34 mouse cellular contexts compared by ENCODE assay signal in the genomic region with DNA sequence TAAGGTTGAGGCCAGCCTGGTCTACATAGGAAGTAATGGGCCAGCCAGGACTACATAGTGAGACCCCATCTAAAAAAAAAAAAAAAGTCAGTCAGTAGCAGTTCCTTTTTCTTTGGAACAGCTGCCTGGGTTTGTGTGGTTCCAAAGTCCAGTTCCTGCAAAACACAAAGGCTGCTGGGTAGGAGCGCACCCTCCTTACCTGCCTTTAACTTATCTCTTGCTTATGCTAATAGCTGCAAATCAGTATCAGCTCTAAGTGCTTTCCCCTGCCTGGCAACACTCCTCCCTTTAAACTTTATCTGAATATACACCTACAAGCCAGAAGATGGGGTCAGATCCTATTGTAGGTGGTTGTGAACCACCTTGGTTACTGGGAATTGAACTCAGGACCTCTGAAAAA. TPM values are rescaled to one million over a fixed set of nuclear protein-coding genes. Genes with fewer than 3 reads are reported as not detected.
A peak's percentile ranks its signal among the peaks of the same experiment; 100 is the strongest.
DNase-seq lines count a peak whose midpoint lies in the region; ATAC-seq and TF ChIP-seq lines count a peak whose summit lies in the region.
"Had no signal": no experiment of that assay in that cellular context is flagged by ENCODE, and none has a peak within 500 bp of the region (broad histone marks: within the 10 kb centered on the region; RNA-seq: fewer than 3 reads in every experiment).

No protein-coding gene starts in this region.

- H3K9me3 ChIP-seq in liver, embryonic 11.5 days (ENCODE audit: control insufficient read depth, low read length), result no peaks in the 10 kb centered on the region
- no peaks in the 10 kb centered on the region for H3K9me3 ChIP-seq in stomach, embryonic 14.5 days (ENCODE audit: control insufficient read depth, low read depth, low read length)
- no peaks in the 10 kb centered on the region for H3K9me3 ChIP-seq in heart, embryonic 12.5 days (replicated peaks)
- H3K9me3 ChIP-seq: forebrain, embryonic 10.5 days; limb, embryonic 15.5 days had no signal

- no peak for ATAC-seq in liver, embryonic 11.5 days (replicated peaks; ENCODE audit: low FRiP score)
- peak; percentile 57; the same call in 1 of the 2 replicates for ATAC-seq in stomach, embryonic 14.5 days (ENCODE audit: insufficient number of reproducible peaks, insufficient read depth, low FRiP score, low read depth)
- no peak for ATAC-seq in heart, embryonic 12.5 days (ENCODE audit: insufficient number of reproducible peaks, low FRiP score)
- ATAC-seq: CD4-positive, CD25-positive, alpha-beta regulatory T cell, adult 4 months; forebrain, embryonic 16.5 days; hindbrain, postnatal 0 days had no signal

- no peak overlapping the region for H3K9ac ChIP-seq in liver, adult 2 months (ENCODE audit: low read depth, low read length)
- no peak overlapping the region for H3K9ac ChIP-seq in liver, embryonic 11.5 days (ENCODE audit: low read depth, low read length)
- no peak overlapping the region for H3K9ac ChIP-seq in stomach, embryonic 14.5 days (replicated peaks; ENCODE audit: low read depth, low read length)
- H3K9ac ChIP-seq in heart, embryonic 12.5 days, result no peak overlapping the region
- H3K9ac ChIP-seq: limb, embryonic 15.5 days had no signal

- peaks cover 16% of the 10 kb centered on the region; the same call in 1 of the 2 replicates for H3K79me2 ChIP-seq in liver, adult 2 months (ENCODE audit: control insufficient read depth, insufficient read depth, low read length)

- peak; percentile 76 for DNase-seq in liver, adult 2 months (ENCODE audit: extremely low read depth, low read depth, low spot score)
- DNase-seq in liver, embryonic 11.5 days (ENCODE audit: low spot score), result no peak
- peak; percentile 32 for DNase-seq in ZHBTc4 (ENCODE audit: low read depth, low spot score)
- DNase-seq in adrenal gland, postnatal 36 days, result no peak
- DNase-seq in adrenal gland, adult (ENCODE audit: inconsistent age in 2 of 2, low spot score in 1 of 2), result no peak
- DNase-seq: adrenal gland, adult 8-10 months; cerebellum, adult 2 months; cerebellum, postnatal 36 days; gastrocnemius, postnatal 14 days; heart, adult 11 months; heart, postnatal 10 days; kidney, adult 18-20 months; kidney, postnatal 10 days; left cerebral cortex, postnatal 4 days; lung, adult 18-20 months; lung, postnatal 14 days; right cerebral cortex, adult 18-20 months; right cerebral cortex, postnatal 4 days; thymus, postnatal 25 days had no signal

- peak overlapping the region; percentile 21 for H3K27ac ChIP-seq in liver, adult 2 months (replicated peaks; ENCODE audit: insufficient read depth, low read depth, low read length)
- no peak overlapping the region for H3K27ac ChIP-seq in liver, embryonic 11.5 days (ENCODE audit: low read depth, low read length)
- H3K27ac ChIP-seq in stomach, embryonic 14.5 days (ENCODE audit: low read length), result no peak overlapping the region
- H3K27ac ChIP-seq in heart, embryonic 12.5 days (ENCODE audit: poor library complexity, severe bottlenecking), result no peak overlapping the region
- H3K27ac ChIP-seq: forebrain, embryonic 10.5 days; hindbrain, postnatal 0 days; limb, embryonic 15.5 days had no signal

- H3K27me3 ChIP-seq in liver, adult 2 months (ENCODE audit: control insufficient read depth, insufficient read depth, low read length), result no peaks in the 10 kb centered on the region
- H3K27me3 ChIP-seq in liver, embryonic 11.5 days (replicated peaks; ENCODE audit: control insufficient read depth, insufficient read depth, low read length), result no peaks in the 10 kb centered on the region
- no peaks in the 10 kb centered on the region for H3K27me3 ChIP-seq in stomach, embryonic 14.5 days (ENCODE audit: control insufficient read depth, insufficient read depth, low read length)
- H3K27me3 ChIP-seq in heart, embryonic 12.5 days (replicated peaks), result no peaks in the 10 kb centered on the region
- H3K27me3 ChIP-seq: limb, embryonic 15.5 days had no signal

- TF ChIP-seq POLR2A in liver, adult 2 months (IDR thresholded peaks at IDR 0.05; ENCODE audit: extremely low read depth, insufficient read depth, low read length), result no peak

- H3K4me3 ChIP-seq in liver, adult 2 months (ENCODE audit: insufficient read depth, low read depth, low read length), result no peak overlapping the region
- H3K4me3 ChIP-seq in liver, embryonic 11.5 days (ENCODE audit: low read depth, low read length), result no peak overlapping the region
- no peak overlapping the region for H3K4me3 ChIP-seq in stomach, embryonic 14.5 days (ENCODE audit: low read depth, low read length)
- no peak overlapping the region for H3K4me3 ChIP-seq in heart, embryonic 12.5 days
- H3K4me3 ChIP-seq: forebrain, embryonic 10.5 days; limb, embryonic 15.5 days had no signal

- no peak overlapping the region for H3K4me2 ChIP-seq in liver, embryonic 11.5 days
- H3K4me2 ChIP-seq in stomach, embryonic 14.5 days (replicated peaks; ENCODE audit: low read depth, low read length), result no peak overlapping the region
- no peak overlapping the region for H3K4me2 ChIP-seq in heart, embryonic 12.5 days
- H3K4me2 ChIP-seq: heart, embryonic 11.5 days; limb, embryonic 15.5 days; midbrain, embryonic 11.5 days had no signal

- no peak for TF ChIP-seq CTCF in liver, adult 2 months (IDR thresholded peaks at IDR 0.05; ENCODE audit: low read depth, low read length)

- H3K36me3 ChIP-seq in liver, adult 2 months (ENCODE audit: control insufficient read depth, insufficient read depth, low read length), result no peaks in the 10 kb centered on the region
- no peaks in the 10 kb centered on the region for H3K36me3 ChIP-seq in liver, embryonic 11.5 days (ENCODE audit: control insufficient read depth, insufficient read depth, low read length)
- H3K36me3 ChIP-seq in stomach, embryonic 14.5 days (ENCODE audit: control insufficient read depth, insufficient read depth, low read length), result no peaks in the 10 kb centered on the region
- no peaks in the 10 kb centered on the region for H3K36me3 ChIP-seq in heart, embryonic 12.5 days
- H3K36me3 ChIP-seq: forebrain, embryonic 10.5 days; limb, embryonic 15.5 days had no signal

- 47% methylated on average over 1 of the region's 1 CpGs for WGBS in liver, adult 2 months
- WGBS in liver, embryonic 11.5 days, result 86% methylated on average over 1 of the region's 1 CpGs
- WGBS in stomach, embryonic 14.5 days, result 89% methylated on average over 1 of the region's 1 CpGs
- 90% methylated on average over 1 of the region's 1 CpGs for WGBS in heart, embryonic 12.5 days

- peaks cover 17% of the 10 kb centered on the region for H3K4me1 ChIP-seq in liver, adult 2 months (ENCODE audit: control insufficient read depth, insufficient read depth, low read length)
- peaks cover 24% of the 10 kb centered on the region for H3K4me1 ChIP-seq in liver, embryonic 11.5 days (replicated peaks; ENCODE audit: control insufficient read depth, insufficient read depth, low read length)
- peaks cover 15% of the 10 kb centered on the region; the same call in 1 of the 2 replicates for H3K4me1 ChIP-seq in stomach, embryonic 14.5 days (ENCODE audit: control insufficient read depth, insufficient read depth, low read length)
- H3K4me1 ChIP-seq in heart, embryonic 12.5 days (replicated peaks), result peaks cover 49% of the 10 kb centered on the region

RNA-seq across cellular contexts. Expression of a gene that starts 1.7 kb away (rescaled TPM):
- total RNA-seq in liver, adult 2 months (2014; rRNA removed), result 26.1 and 31.5 TPM in 2 replicates
- polyA plus RNA-seq in liver, adult 2 months (2012; rRNA removed), result 89.8 and 101 TPM in 2 replicates
- polyA plus RNA-seq in liver, embryonic 11.5 days (2014; fragmentation: Nextera tagmentation; extraction: Ambion mirVana), result 21.7 and 22.9 TPM in 2 replicates
- 50.1 and 53.9 TPM in 2 replicates for polyA plus RNA-seq in stomach, embryonic 14.5 days (2014; fragmentation: Nextera tagmentation; extraction: Ambion mirVana)
- total RNA-seq in adrenal gland, postnatal 36 days (2021), result 100 to 1,000 TPM; 101 to 106 TPM
- polyA plus RNA-seq in heart, embryonic 12.5 days (2016; fragmentation: Nextera tagmentation; extraction: Ambion mirVana), result 41.1 and 42.9 TPM in 2 replicates

RNA-seq across cellular contexts. Expression of a gene that starts 22.4 kb away (rescaled TPM):
- total RNA-seq in liver, adult 2 months (2014; rRNA removed), result 28.0 and 34.4 TPM in 2 replicates
- 130 and 138 TPM in 2 replicates for polyA plus RNA-seq in liver, adult 2 months (2012; rRNA removed)
- polyA plus RNA-seq in liver, embryonic 11.5 days (2014; fragmentation: Nextera tagmentation; extraction: Ambion mirVana), result 79.7 and 84.3 TPM in 2 replicates
- polyA plus RNA-seq in stomach, embryonic 14.5 days (2014; fragmentation: Nextera tagmentation; extraction: Ambion mirVana), result 122 and 132 TPM in 2 replicates
- 10 to 100 TPM; 72.5 to 80.8 TPM for total RNA-seq in adrenal gland, postnatal 36 days (2021)
- 215 and 216 TPM in 2 replicates for polyA plus RNA-seq in heart, embryonic 12.5 days (2016; fragmentation: Nextera tagmentation; extraction: Ambion mirVana)

RNA-seq across cellular contexts. Expression of a gene that starts 22.6 kb away (rescaled TPM):
- total RNA-seq in liver, adult 2 months (2014; rRNA removed), result 112 and 115 TPM in 2 replicates
- polyA plus RNA-seq in liver, adult 2 months (2012; rRNA removed), result 156 TPM in 2 replicates
- 190 and 193 TPM in 2 replicates for polyA plus RNA-seq in liver, embryonic 11.5 days (2014; fragmentation: Nextera tagmentation; extraction: Ambion mirVana)
- polyA plus RNA-seq in stomach, embryonic 14.5 days (2014; fragmentation: Nextera tagmentation; extraction: Ambion mirVana), result 240 and 261 TPM in 2 replicates
- total RNA-seq in adrenal gland, postnatal 36 days (2021), result 100 to 1,000 TPM; 174 to 190 TPM
- polyA plus RNA-seq in heart, embryonic 12.5 days (2016; fragmentation: Nextera tagmentation; extraction: Ambion mirVana), result 169 and 171 TPM in 2 replicates

RNA-seq across cellular contexts. Expression of a gene that starts 28.8 kb away (rescaled TPM):
- total RNA-seq in liver, adult 2 months (2014; rRNA removed), result not detected in 2 replicates
- 0.11 and 0.20 TPM in 2 replicates for polyA plus RNA-seq in liver, adult 2 months (2012; rRNA removed)
- polyA plus RNA-seq in liver, embryonic 11.5 days (2014; fragmentation: Nextera tagmentation; extraction: Ambion mirVana), result 2.8 and 3.2 TPM in 2 replicates
- polyA plus RNA-seq in stomach, embryonic 14.5 days (2014; fragmentation: Nextera tagmentation; extraction: Ambion mirVana), result 3.5 and 4.1 TPM in 2 replicates
- not detected for total RNA-seq in adrenal gland, postnatal 36 days (2021)
- polyA plus RNA-seq in heart, embryonic 12.5 days (2016; fragmentation: Nextera tagmentation; extraction: Ambion mirVana), result 0.37 and 0.41 TPM in 2 replicates
- total RNA-seq: adrenal gland, adult 8-10 months; gastrocnemius, postnatal 14 days; heart, postnatal 10 days; hindbrain, postnatal 0 days; layer of hippocampus, postnatal 10 days; left cerebral cortex, adult 8-10 months; left cerebral cortex, postnatal 4 days; megakaryocyte progenitor cell, adult 5-6 weeks; midbrain, postnatal 0 days had no signal
- polyA plus RNA-seq: cerebellum, adult 2 months; hindbrain, embryonic 11.5 days; hindbrain, postnatal 0 days; midbrain, embryonic 11.5 days; midbrain, postnatal 0 days; neural tube, embryonic 14.5 days had no signal

RNA-seq across cellular contexts. Expression of a gene that starts 54.8 kb away (rescaled TPM):
- total RNA-seq in liver, adult 2 months (2014; rRNA removed), result 0.09 TPM in 1 of 2 replicates, not detected in the other
- 0.09 TPM in 1 of 2 replicates, not detected in the other for polyA plus RNA-seq in liver, adult 2 months (2012; rRNA removed)
- 0.21 TPM in 1 of 2 replicates, not detected in the other for polyA plus RNA-seq in liver, embryonic 11.5 days (2014; fragmentation: Nextera tagmentation; extraction: Ambion mirVana)
- 0.69 and 0.81 TPM in 2 replicates for polyA plus RNA-seq in stomach, embryonic 14.5 days (2014; fragmentation: Nextera tagmentation; extraction: Ambion mirVana)
- total RNA-seq in adrenal gland, postnatal 36 days (2021), result under 1 TPM; 0.23 to 0.26 TPM
- 0.46 TPM in 2 replicates for polyA plus RNA-seq in heart, embryonic 12.5 days (2016; fragmentation: Nextera tagmentation; extraction: Ambion mirVana)

Comparison
In these comparisons a context has a peak if more than half of its experiments do, and no peak if none do; other contexts are left out.
1. DNase-seq: peak in liver, adult 2 months (single experiment) and ZHBTc4 (single experiment); none in liver, embryonic 11.5 days (single experiment), adrenal gland, postnatal 36 days (0 of 2) and adrenal gland, adult (0 of 2).